Mouse (Mus musculus): ENCODE data around the gene Ccm2. TPM values are rescaled to one million over a fixed set of nuclear protein-coding genes. Genes with fewer than 3 reads are reported as not detected.
A peak's percentile ranks its signal among the peaks of the same experiment; 100 is the strongest.

Ccm2 gene
- polyA plus RNA-seq, 1 experiment from 2014 or later = 94.0 TPM

- no peak for ATAC-seq
Observed at GRCm38 (mm10) chr11:6603224-6603623, 56.5 kb downstream of the Ccm2 start.

GRCm38 (mm10) chr11:6603887-6604603 lies 57.4 kb downstream of the Ccm2 start:
- 8% methylated on average over 12 of the region's 12 CpGs for WGBS
- H3K9me3 ChIP-seq (replicated peaks; ENCODE audit: control insufficient read depth, low read length) = no peaks in the 10 kb centered on the region
- peak overlapping the region; percentile 55 for H3K4me3 ChIP-seq (ENCODE audit: low read depth, low read length)
- peak overlapping the region; percentile 94 for H3K4me2 ChIP-seq (ENCODE audit: low read length)
- peak overlapping the region; percentile 87 for H3K9ac ChIP-seq (ENCODE audit: low read length)
- no peaks in the 10 kb centered on the region for H3K27me3 ChIP-seq (replicated peaks; ENCODE audit: control insufficient read depth, insufficient read depth, low read length)
- peak; percentile 92 for DNase-seq (ENCODE audit: low spot score)
- H3K27ac ChIP-seq (ENCODE audit: low read depth, low read length) = peak overlapping the region; percentile 98
- peaks cover 35% of the 10 kb centered on the region for H3K4me1 ChIP-seq (ENCODE audit: control insufficient read depth, insufficient read depth, low read length)
- ATAC-seq = peak; percentile 54
- peaks cover 28% of the 10 kb centered on the region for H3K36me3 ChIP-seq (ENCODE audit: control insufficient read depth, insufficient read depth, low read length)

More at GRCm38 (mm10) chr11:6603224-6603623, 56.5 kb downstream of the Ccm2 start:
- 84% methylated on average over 9 of the region's 9 CpGs for WGBS
- peak overlapping the region; percentile 94 for H3K4me2 ChIP-seq (ENCODE audit: low read length)
- H3K4me1 ChIP-seq (ENCODE audit: control insufficient read depth, insufficient read depth, low read length) = peaks cover 39% of the 10 kb centered on the region
- H3K9ac ChIP-seq (ENCODE audit: low read length) = peak overlapping the region; percentile 87
- H3K27ac ChIP-seq (ENCODE audit: low read depth, low read length) = no peak overlapping the region; the same call in 1 of the 2 replicates
- no peaks in the 10 kb centered on the region for H3K9me3 ChIP-seq (replicated peaks; ENCODE audit: control insufficient read depth, low read length)
- H3K4me3 ChIP-seq (ENCODE audit: low read depth, low read length) = peak overlapping the region; percentile 55
- no peak for DNase-seq (ENCODE audit: low spot score)
- peaks cover 29% of the 10 kb centered on the region for H3K36me3 ChIP-seq (ENCODE audit: control insufficient read depth, insufficient read depth, low read length)
- H3K27me3 ChIP-seq (replicated peaks; ENCODE audit: control insufficient read depth, insufficient read depth, low read length) = no peaks in the 10 kb centered on the region

- Histone ChIP-seq H3K27ac (ENCODE audit: low read depth, low read length) (peak overlapping the region; percentile 98), H3K4me2 (ENCODE audit: low read length) (peak overlapping the region; percentile 94), H3K9me3 (replicated peaks; ENCODE audit: control insufficient read depth, low read length) (no peaks in the 10 kb centered on the region), H3K4me3 (ENCODE audit: low read depth, low read length) (peak overlapping the region; percentile 55), H3K4me1 (ENCODE audit: control insufficient read depth, insufficient read depth, low read length) (peaks cover 29% of the 10 kb centered on the region), H3K9ac (ENCODE audit: low read length) (peak overlapping the region; percentile 87), H3K36me3 (ENCODE audit: control insufficient read depth, insufficient read depth, low read length) (peaks cover 28% of the 10 kb centered on the region), H3K27me3 (replicated peaks; ENCODE audit: control insufficient read depth, insufficient read depth, low read length) (no peaks in the 10 kb centered on the region)
- ATAC-seq = no peak
- DNase-seq (ENCODE audit: low spot score) = no peak
Observed at GRCm38 (mm10) chr11:6604604-6604936, 57.9 kb downstream of the Ccm2 start.

- H3K27me3 ChIP-seq (replicated peaks; ENCODE audit: control insufficient read depth, insufficient read depth, low read length) = no peaks in the 10 kb centered on the region
Observed at GRCm38 (mm10) chr11:6605021-6605481, 58.4 kb downstream of the Ccm2 start.

GRCm38 (mm10) chr11:6605491-6606399 lies 59.1 kb downstream of the Ccm2 start, which contains the start of gene Nacad:
Gene Nacad (minus strand): TSS chr11:6606053.
- peak within 1 kb of the TSS; percentile 94 for H3K4me2 ChIP-seq (ENCODE audit: low read length)
- H3K36me3 ChIP-seq (ENCODE audit: control insufficient read depth, insufficient read depth, low read length) = peaks cover 22% of the 10 kb centered on the region
- DNase-seq (ENCODE audit: low spot score) = peak; percentile 96
- peak within 1 kb of the TSS; percentile 98 for H3K27ac ChIP-seq (ENCODE audit: low read depth, low read length)
- H3K4me3 ChIP-seq (ENCODE audit: low read depth, low read length) = peak within 1 kb of the TSS; percentile 55
- H3K9me3 ChIP-seq (replicated peaks; ENCODE audit: control insufficient read depth, low read length) = no peaks in the 10 kb centered on the region
- 2% methylated on average over 35 of the region's 41 CpGs for WGBS
- peak; percentile 91 for ATAC-seq
- H3K4me1 ChIP-seq (ENCODE audit: control insufficient read depth, insufficient read depth, low read length) = peaks cover 24% of the 10 kb centered on the region
- H3K27me3 ChIP-seq (replicated peaks; ENCODE audit: control insufficient read depth, insufficient read depth, low read length) = no peaks in the 10 kb centered on the region
- peak within 1 kb of the TSS; percentile 87 for H3K9ac ChIP-seq (ENCODE audit: low read length)

More at GRCm38 (mm10) chr11:6605021-6605481, 58.4 kb downstream of the Ccm2 start:
- Histone ChIP-seq H3K9ac (ENCODE audit: low read length) (peak overlapping the region; percentile 87), H3K36me3 (ENCODE audit: control insufficient read depth, insufficient read depth, low read length) (peaks cover 27% of the 10 kb centered on the region), H3K4me2 (ENCODE audit: low read length) (peak overlapping the region; percentile 94), H3K9me3 (replicated peaks; ENCODE audit: control insufficient read depth, low read length) (no peaks in the 10 kb centered on the region), H3K27ac (ENCODE audit: low read depth, low read length) (peak overlapping the region; percentile 98), H3K4me1 (ENCODE audit: control insufficient read depth, insufficient read depth, low read length) (peaks cover 25% of the 10 kb centered on the region), H3K4me3 (ENCODE audit: low read depth, low read length) (peak overlapping the region; percentile 55)
- WGBS = 6% methylated on average over 13 of the region's 13 CpGs
- DNase-seq (ENCODE audit: low spot score) (peak; percentile 57), ATAC-seq (no peak)

- Histone ChIP-seq H3K36me3 (ENCODE audit: control insufficient read depth, insufficient read depth, low read length) (peaks cover 83% of the 10 kb centered on the region), H3K4me1 (ENCODE audit: control insufficient read depth, insufficient read depth, low read length) (no peaks in the 10 kb centered on the region), H3K4me2 (ENCODE audit: low read length) (no peak overlapping the region), H3K27me3 (replicated peaks; ENCODE audit: control insufficient read depth, insufficient read depth, low read length) (no peaks in the 10 kb centered on the region), H3K9ac (ENCODE audit: low read length) (no peak overlapping the region), H3K4me3 (ENCODE audit: low read depth, low read length) (no peak overlapping the region), H3K27ac (ENCODE audit: low read depth, low read length) (no peak overlapping the region), H3K9me3 (replicated peaks; ENCODE audit: control insufficient read depth, low read length) (no peaks in the 10 kb centered on the region)
- WGBS = 93% methylated on average over 12 of the region's 12 CpGs
- DNase-seq (ENCODE audit: low spot score) = no peak
- no peak for ATAC-seq
Observed at GRCm38 (mm10) chr11:6615250-6616205, 68.8 kb downstream of the Ccm2 start.

- Histone ChIP-seq H3K36me3 (ENCODE audit: control insufficient read depth, insufficient read depth, low read length) (peaks cover 52% of the 10 kb centered on the region), H3K4me2 (ENCODE audit: low read length) (no peak overlapping the region), H3K9me3 (replicated peaks; ENCODE audit: control insufficient read depth, low read length) (no peaks in the 10 kb centered on the region), H3K4me3 (ENCODE audit: low read depth, low read length) (no peak overlapping the region), H3K9ac (ENCODE audit: low read length) (no peak overlapping the region), H3K4me1 (ENCODE audit: control insufficient read depth, insufficient read depth, low read length) (peaks cover 9% of the 10 kb centered on the region), H3K27ac (ENCODE audit: low read depth, low read length) (no peak overlapping the region), H3K27me3 (replicated peaks; ENCODE audit: control insufficient read depth, insufficient read depth, low read length) (no peaks in the 10 kb centered on the region)
- ATAC-seq (no peak), DNase-seq (ENCODE audit: low spot score) (no peak)
- 87% methylated on average over 10 of the region's 10 CpGs for WGBS
Observed at GRCm38 (mm10) chr11:6623704-6624103, 77.0 kb downstream of the Ccm2 start.

Data from forebrain, embryonic 14.5 days (tissue).